Mouse (Mus musculus) layer of hippocampus, adult 18-20 months (tissue): ENCODE measurements around the gene Mup15. TPM values are rescaled to one million over a fixed set of nuclear protein-coding genes. Genes with fewer than 3 reads are reported as not detected.
"Not testable (repeated sequence)": the region's sequence is repeated elsewhere in the genome, so short reads cannot be mapped to it uniquely, and the experiment has no call there.

Experiments
- DNase-seq, 2 experiments: peaks; one replicate each; pipeline ENCODE4 v3.0.0; 2022; ENCODE audit warnings: low spot score in 2 of 2
- long read RNA-seq: library from polyadenylated mRNA; stranded (forward); transcript quantifications from one replicate; pipeline ENCODE4 v2.0.0, GENCODE M21; 2021
- total RNA-seq, 2 experiments: library from RNA; stranded (reverse); gene quantifications; 2 replicates each; pipeline ENCODE4 v1.2.3; 2021

The Mup15 gene
- not detected for total RNA-seq
- long read RNA-seq, result 0 reads

DNA sequence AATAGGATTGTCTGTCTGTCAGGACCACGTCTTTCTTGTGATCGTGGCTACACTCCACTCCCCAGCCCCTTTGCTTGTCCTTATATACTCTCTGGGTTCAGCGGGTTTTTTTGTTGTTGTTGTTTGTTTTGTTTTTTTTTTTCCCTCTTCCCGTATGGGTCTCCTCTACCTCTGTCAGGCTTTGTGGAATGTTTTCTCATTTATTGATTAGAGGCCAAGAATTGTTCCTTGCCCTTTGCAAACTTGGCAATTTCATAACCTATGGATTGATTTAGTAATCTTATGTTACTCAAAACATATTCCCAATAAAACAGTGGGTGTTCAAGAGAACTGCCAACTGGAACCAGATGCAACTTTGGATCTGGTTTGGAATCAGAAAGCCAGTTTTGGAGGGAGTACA, at the start of gene Mup15:
Gene Mup15, minus strand, starts transcription at position 101 of the 400 bp plus-strand sequence.
- DNase-seq, result not testable (repeated sequence)

Other genes starting within 250 kb of the Mup15 start
- gene Mup13, start 211.5 kb downstream of the Mup15 start, total RNA-seq, result not detected
- gene Mup14, start 135.7 kb downstream of the Mup15 start, total RNA-seq, result not detected
- not detected for gene Mup16, start 79.8 kb upstream of the Mup15 start, total RNA-seq
- gene Mup17, start 156.1 kb upstream of the Mup15 start, total RNA-seq, result not detected
- not detected for gene Mup18, start 234.4 kb upstream of the Mup15 start, total RNA-seq